Mouse (Mus musculus) MEL (cell line): Measurements from ENCODE around the gene 4931414P19Rik. TPM values are rescaled to one million over a fixed set of nuclear protein-coding genes. Genes with fewer than 3 reads are reported as not detected.
"Not testable (repeated sequence)": the region's sequence is repeated elsewhere in the genome, so short reads cannot be mapped to it uniquely, and the experiment has no call there.

Experiments
- DNase-seq: peaks from one replicate; pipeline ENCODE4 v3.0.0; 2011; ENCODE audit warnings: low read depth, low spot score
- H3K27ac ChIP-seq: 2 replicates; pipeline ENCODE4 v1.5.1; 2012; ENCODE audit warnings: low read depth, mild to moderate bottlenecking, control low read depth, low read length, moderate library complexity; ENCODE audit not compliant: control insufficient read depth
- H3K27me3 ChIP-seq, 2 experiments: fragments of 150-350 bp in 1 of 2; sonication (generic) in 1 of 2; 2 replicates each; pipeline ENCODE4 v1.6.1; 2012; ENCODE audit warnings: low read length in 2 of 2, mild to moderate bottlenecking in 2 of 2, improper control_type of control experiment in 1 of 2, moderate library complexity in 1 of 2; ENCODE audit not compliant: insufficient read depth in 2 of 2, control insufficient read depth in 1 of 2
- H3K36me3 ChIP-seq, 2 experiments: 2 replicates each; pipeline ENCODE4 v1.6.1; 2012 to 2014; ENCODE audit warnings: low read length in 2 of 2, improper control_type of control experiment in 1 of 2, inconsistent platforms in 1 of 2, mild to moderate bottlenecking in 1 of 2; ENCODE audit not compliant: insufficient read depth in 2 of 2, control insufficient read depth in 1 of 2
- H3K4me1 ChIP-seq, 2 experiments: fragments of 150-350 bp in 1 of 2; sonication (generic) in 1 of 2; 2 replicates each; pipeline ENCODE4 v1.6.1; 2012; ENCODE audit warnings: low read length in 2 of 2, improper control_type of control experiment in 1 of 2, mild to moderate bottlenecking in 1 of 2; ENCODE audit not compliant: insufficient read depth in 2 of 2, control insufficient read depth in 1 of 2
- H3K4me3 ChIP-seq, 2 experiments: fragments of 150-350 bp in 1 of 2; sonication (generic) in 1 of 2; 2 replicates each; pipeline ENCODE4 v1.5.1; 2012; ENCODE audit warnings: low read depth in 2 of 2, low read length in 2 of 2, mild to moderate bottlenecking in 2 of 2, moderate library complexity in 2 of 2, control low read depth in 1 of 2, improper control_type of control experiment in 1 of 2; ENCODE audit not compliant: control insufficient read depth in 1 of 2, insufficient read depth in 1 of 2
- H3K79me2 ChIP-seq: 2 replicates; pipeline ENCODE4 v1.6.1; 2012; ENCODE audit warnings: mild to moderate bottlenecking, low read length, moderate library complexity; ENCODE audit not compliant: control insufficient read depth, poor library complexity, insufficient read depth
- H3K9ac ChIP-seq: 2 replicates; pipeline ENCODE4 v1.6.1; 2012; ENCODE audit warnings: low read depth, mild to moderate bottlenecking, control low read depth, low read length, moderate library complexity; ENCODE audit not compliant: control insufficient read depth, poor library complexity, severe bottlenecking
- H3K9me3 ChIP-seq: fragments of 150-350 bp; sonication (generic); replicated peaks from 2 replicates; pipeline ENCODE4 v1.6.1; 2012; ENCODE audit warnings: mild to moderate bottlenecking, low read length, improper control_type of control experiment, moderate library complexity; ENCODE audit not compliant: insufficient read depth
- BHLHE40 ChIP-seq: IDR thresholded peaks from 2 replicates; pipeline ENCODE4 v1.6.1; 2012; ENCODE audit warnings: low read depth, mild to moderate bottlenecking, inconsistent platforms, low read length, improper control_type of control experiment, borderline replicate concordance
- CHD1 ChIP-seq: IDR thresholded peaks from 2 replicates; pipeline ENCODE4 v1.6.1; 2012; ENCODE audit warnings: low read depth, mild to moderate bottlenecking, inconsistent platforms, low read length, improper control_type of control experiment
- CTCF ChIP-seq, 3 experiments: IDR thresholded peaks in 2 of 3; conservative IDR thresholded peaks in 1 of 3; 2 replicates each; pipeline ENCODE4 v1.5.1; 2011 to 2012; ENCODE audit warnings: low read length in 3 of 3, low read depth in 2 of 3, mild to moderate bottlenecking in 2 of 3, improper control_type of control experiment in 1 of 3, inconsistent platforms in 1 of 3, mixed read lengths in 1 of 3, moderate library complexity in 1 of 3; ENCODE audit not compliant: control insufficient read depth in 1 of 3, insufficient read depth in 1 of 3, poor library complexity in 1 of 3, severe bottlenecking in 1 of 3
- ETS1 ChIP-seq: IDR thresholded peaks from 2 replicates; pipeline ENCODE4 v1.6.1; 2012; ENCODE audit warnings: low read depth, mild to moderate bottlenecking, inconsistent platforms, low read length, improper control_type of control experiment, moderate library complexity
- GABPA ChIP-seq: IDR thresholded peaks from 2 replicates; pipeline ENCODE4 v1.6.1; 2012; ENCODE audit warnings: low read depth, mild to moderate bottlenecking, inconsistent platforms, low read length, improper control_type of control experiment, moderate library complexity
- GATA1 ChIP-seq: IDR thresholded peaks from 2 replicates; pipeline ENCODE4 v1.6.1; 2011; ENCODE audit warnings: low read depth, low read length, improper control_type of control experiment
- MAX ChIP-seq: IDR thresholded peaks from 2 replicates; pipeline ENCODE4 v1.6.1; 2011; ENCODE audit warnings: low read length, improper control_type of control experiment
- MYB ChIP-seq: IDR thresholded peaks from 2 replicates; pipeline ENCODE4 v1.6.1; 2011; ENCODE audit warnings: mild to moderate bottlenecking, low read depth, low read length, improper control_type of control experiment
- NRF1 ChIP-seq: IDR thresholded peaks from 2 replicates; pipeline ENCODE4 v1.6.1; 2014; ENCODE audit warnings: low read depth, mild to moderate bottlenecking, inconsistent platforms, low read length, improper control_type of control experiment, moderate library complexity; ENCODE audit not compliant: poor library complexity, insufficient read depth, severe bottlenecking
- POLR2A ChIP-seq, 2 experiments: IDR thresholded peaks; 2 replicates each; pipeline ENCODE4 v1.6.1; 2011 to 2012; ENCODE audit warnings: low read length in 2 of 2, mild to moderate bottlenecking in 2 of 2, control low read depth in 1 of 2, improper control_type of control experiment in 1 of 2, low read depth in 1 of 2, moderate library complexity in 1 of 2; ENCODE audit not compliant: control insufficient read depth in 1 of 2, insufficient read depth in 1 of 2, poor library complexity in 1 of 2
- RAD21 ChIP-seq: IDR thresholded peaks from 2 replicates; pipeline ENCODE4 v1.6.1; 2011; ENCODE audit warnings: mild to moderate bottlenecking, low read depth, low read length, improper control_type of control experiment
- RCOR1 ChIP-seq: IDR thresholded peaks from 2 replicates; pipeline ENCODE4 v1.6.1; 2012; ENCODE audit warnings: low read depth, mild to moderate bottlenecking, inconsistent platforms, low read length, improper control_type of control experiment
- SIN3A ChIP-seq: IDR thresholded peaks from 2 replicates; pipeline ENCODE4 v1.6.1; 2012; ENCODE audit warnings: low read length, improper control_type of control experiment, inconsistent platforms
- TAL1 ChIP-seq: IDR thresholded peaks from 2 replicates; pipeline ENCODE4 v1.6.1; 2012; ENCODE audit warnings: mild to moderate bottlenecking, inconsistent platforms, low read length, moderate library complexity, mixed read lengths
- UBTF ChIP-seq: IDR thresholded peaks from 2 replicates; pipeline ENCODE4 v1.6.1; 2012; ENCODE audit warnings: low read depth, mild to moderate bottlenecking, inconsistent platforms, low read length, improper control_type of control experiment, moderate library complexity, borderline replicate concordance; ENCODE audit not compliant: insufficient read depth
- ZMIZ1 ChIP-seq: IDR thresholded peaks from 2 replicates; pipeline ENCODE4 v1.6.1; 2012; ENCODE audit warnings: low read depth, mild to moderate bottlenecking, inconsistent platforms, low read length, improper control_type of control experiment, moderate library complexity
- polyA plus RNA-seq, 2 experiments: library from polyadenylated mRNA; stranded (reverse) in 1 of 2; unstranded in 1 of 2; fragments of >175 nt in 1 of 2; fragments of >200 nt in 1 of 2; gene quantifications; 2 replicates each; pipeline versions ENCODE4 v1.2.1 to v1.2.4; 2012; ENCODE audit warnings: low replicate concordance in 2 of 2, low read depth in 1 of 2; ENCODE audit not compliant: insufficient read length in 2 of 2, insufficient read depth in 1 of 2, missing spikeins in 1 of 2
- total RNA-seq: library from RNA; depleted of rRNA; stranded (reverse); fragments of 300-350 nt; gene quantifications from 2 replicates; pipeline ENCODE4 v1.2.3, GENCODE M21; 2012

4931414P19Rik gene
- total and polyA plus RNA-seq, 3 experiments, result 1.9 to 4.8 TPM; not detected in 1

DNA sequence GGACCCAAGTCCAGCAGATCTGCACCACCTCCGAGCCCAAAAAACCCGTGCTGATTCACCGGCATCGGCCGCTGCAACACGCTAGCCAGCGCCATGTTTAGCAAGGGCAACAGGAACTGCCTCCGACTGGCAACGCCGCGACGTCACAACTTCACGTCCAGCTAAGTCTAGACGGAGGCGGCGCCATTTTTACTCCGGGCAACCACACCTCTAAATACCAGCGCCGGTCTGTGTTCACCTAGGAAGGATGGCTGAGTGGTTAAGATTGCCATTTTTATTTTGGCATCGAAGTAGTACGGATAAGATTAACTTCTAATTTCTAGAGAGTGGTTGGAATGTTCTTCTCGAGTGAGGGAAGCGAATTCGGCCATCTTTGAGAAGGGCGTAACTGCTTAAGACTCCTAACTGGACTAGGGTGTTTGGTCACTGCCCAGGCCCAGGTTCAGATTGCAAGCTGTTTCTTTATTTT is 12.1 kb upstream of the 4931414P19Rik start, which contains the start of gene Psmb5 (continued):
- TF ChIP-seq UBTF (no peak), SIN3A (peak; percentile 69; the same call in 1 of the 2 replicates), TAL1 (no peak), BHLHE40 (no peak), RCOR1 (peak; percentile 89), GABPA (no peak), CHD1 (no peak), ETS1 (no peak), GATA1 (no peak), ZMIZ1 (no peak)

DNA sequence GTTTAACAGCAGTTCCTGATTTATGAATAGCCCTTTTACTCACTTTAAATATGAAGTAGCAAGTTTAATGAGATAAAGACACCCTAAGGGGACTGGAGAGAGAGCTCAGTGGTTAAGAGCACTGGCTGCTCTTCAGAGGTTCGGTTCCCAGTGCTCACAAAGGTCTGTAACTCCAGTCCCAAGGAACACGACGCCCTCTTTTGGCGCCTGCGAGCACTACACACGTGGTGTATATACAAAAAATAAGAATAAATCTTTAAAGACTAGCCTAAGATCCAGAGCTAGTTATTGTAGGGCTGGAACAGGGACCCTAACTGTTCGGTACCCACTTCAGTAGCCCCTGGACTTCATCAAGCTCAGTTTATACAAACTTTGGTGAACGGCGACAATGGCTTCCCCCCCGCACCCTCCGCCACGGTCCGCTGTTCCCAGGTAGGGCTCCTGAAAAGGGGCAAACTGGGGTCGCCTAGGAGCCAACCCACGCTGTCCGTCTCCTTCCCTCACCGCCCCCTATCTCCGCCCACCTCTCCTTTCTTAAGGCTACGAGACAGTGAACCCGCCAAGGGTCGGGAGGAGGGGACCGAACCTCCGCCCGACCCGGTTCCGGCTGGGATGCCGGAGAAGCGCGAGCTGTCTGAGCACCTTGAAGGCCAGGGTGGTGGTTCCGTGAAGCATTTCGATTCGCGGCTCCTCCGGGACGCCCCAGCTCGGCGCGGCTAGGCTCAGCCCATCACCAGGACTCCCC is 11.5 kb upstream of the 4931414P19Rik start:
- TF ChIP-seq RAD21 (peak; percentile 16; the same call in 1 of the 2 replicates), MAX (0 out of 2 replicates have a peak, but pooled peaks have one; percentile 33), POLR2A (IDR thresholded peaks at IDR 0.05; ENCODE audit: control insufficient read depth in 1 of 2, insufficient read depth in 1 of 2, low read depth in 1 of 2, low read length in 2 of 2, poor library complexity in 1 of 2) (peak in 1 of 2 experiments; percentile 52; a peak in 1 of 4 replicates), CTCF (IDR thresholded peaks at IDR 0.05 in 2 of 3, conservative IDR thresholded peaks at IDR 0.05 in 1 of 3; ENCODE audit: control insufficient read depth in 1 of 3, insufficient read depth in 1 of 3, low read depth in 2 of 3, low read length in 3 of 3, poor library complexity in 1 of 3, severe bottlenecking in 1 of 3) (peak; percentile 39 to 43 (median 42)), NRF1 (no peak)
- TF ChIP-seq, all 39 proteins: peak for 4
- H3K27ac ChIP-seq, result peak overlapping the region; percentile 26; the same call in 1 of the 2 replicates
- H3K9me3 ChIP-seq, result no peaks in the 10 kb centered on the region
- H3K79me2 ChIP-seq, result peaks cover 15% of the 10 kb centered on the region
- H3K9ac ChIP-seq, result peak overlapping the region; percentile 83
- peaks cover under 1 to 8% of the 10 kb centered on the region in 2 experiments; a peak in 3 of 4 replicates for H3K36me3 ChIP-seq
- DNase-seq, result peak; percentile 66
- H3K4me3 ChIP-seq, result peak overlapping the region; percentile 80 to 82
- H3K27me3 ChIP-seq, result no peaks in the 10 kb centered on the region
- peaks cover 0 to 4% of the 10 kb centered on the region in 2 experiments; a peak in 1 of 4 replicates for H3K4me1 ChIP-seq

DNA sequence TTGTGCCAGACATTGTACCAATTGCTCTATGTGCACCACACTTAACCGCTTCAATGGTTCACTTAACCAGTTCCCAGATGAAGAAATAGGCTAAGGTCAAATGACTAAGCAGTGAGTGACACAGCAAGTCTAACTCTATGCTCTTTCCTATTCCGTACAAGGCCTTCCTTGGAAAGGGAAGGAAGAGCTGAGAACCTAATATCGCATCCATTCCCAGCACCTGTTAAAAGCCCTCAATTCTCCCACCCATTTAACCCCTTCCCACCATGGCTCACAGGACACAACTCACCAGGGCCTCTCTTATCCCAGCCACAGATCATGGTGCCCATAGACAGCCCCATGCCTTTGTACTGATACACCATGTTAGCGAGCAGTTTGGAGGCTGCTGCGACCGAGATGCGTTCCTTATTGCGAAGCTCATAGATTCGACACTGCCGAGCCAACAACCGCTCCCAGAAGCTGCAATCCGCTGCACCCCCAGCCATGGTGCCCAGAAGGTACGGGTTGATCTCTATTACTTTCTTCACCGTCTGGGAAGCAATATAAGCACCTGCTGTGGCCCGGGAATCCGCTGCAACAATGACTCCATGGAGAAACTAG is 10.5 kb upstream of the 4931414P19Rik start:
- no peak overlapping the region for H3K4me3 ChIP-seq
- no peaks in the 10 kb centered on the region for H3K27me3 ChIP-seq
- no peak for DNase-seq
- no peaks in the 10 kb centered on the region for H3K9me3 ChIP-seq
- H3K36me3 ChIP-seq, result peaks cover 3 to 8% of the 10 kb centered on the region in 2 experiments; a peak in 3 of 4 replicates
- no peak overlapping the region for H3K9ac ChIP-seq
- no peak for TF ChIP-seq MYB
- peaks cover 15% of the 10 kb centered on the region for H3K79me2 ChIP-seq
- no peak overlapping the region for H3K27ac ChIP-seq
- peaks cover 0 to 4% of the 10 kb centered on the region in 2 experiments; a peak in 1 of 4 replicates for H3K4me1 ChIP-seq

DNA sequence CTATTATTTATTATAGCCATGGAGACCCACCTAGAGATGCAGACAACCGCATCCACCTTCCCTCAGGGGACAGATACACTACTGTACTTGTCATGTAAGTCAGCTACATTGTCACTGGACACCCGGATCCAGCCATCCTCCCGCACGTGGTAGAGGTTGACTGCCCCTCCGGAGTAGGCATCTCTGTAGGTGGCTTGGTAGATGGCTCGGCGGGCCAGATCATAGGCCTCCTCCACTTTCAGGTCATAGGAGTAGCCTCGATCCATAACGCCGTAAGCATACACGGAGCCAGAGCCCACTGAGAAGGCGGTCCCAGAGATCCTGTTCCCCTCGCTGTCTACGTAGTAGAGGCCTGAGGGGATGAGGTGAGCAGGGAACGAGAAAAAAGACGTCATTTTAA is 8.3 kb upstream of the 4931414P19Rik start:
- H3K79me2 ChIP-seq, result peaks cover 15% of the 10 kb centered on the region
- H3K9me3 ChIP-seq, DNase-seq, H3K27me3 ChIP-seq, H3K36me3 ChIP-seq, H3K4me1 ChIP-seq, H3K27ac ChIP-seq, H3K4me3 ChIP-seq, H3K9ac ChIP-seq: not testable (repeated sequence)
